Mouse (Mus musculus) neutrophil, adult 83 days (primary cell): ENCODE results near the gene Zkscan1. TPM values are rescaled to one million over a fixed set of nuclear protein-coding genes. Genes with fewer than 3 reads are reported as not detected.

Experiments
- total RNA-seq, 2 experiments: library from RNA; stranded (reverse); gene quantifications; one replicate each; pipeline ENCODE4 v1.2.4; 2023

Gene Zkscan1
- 1 to 10 TPM; 6.6 to 8.1 TPM for total RNA-seq

DNA sequence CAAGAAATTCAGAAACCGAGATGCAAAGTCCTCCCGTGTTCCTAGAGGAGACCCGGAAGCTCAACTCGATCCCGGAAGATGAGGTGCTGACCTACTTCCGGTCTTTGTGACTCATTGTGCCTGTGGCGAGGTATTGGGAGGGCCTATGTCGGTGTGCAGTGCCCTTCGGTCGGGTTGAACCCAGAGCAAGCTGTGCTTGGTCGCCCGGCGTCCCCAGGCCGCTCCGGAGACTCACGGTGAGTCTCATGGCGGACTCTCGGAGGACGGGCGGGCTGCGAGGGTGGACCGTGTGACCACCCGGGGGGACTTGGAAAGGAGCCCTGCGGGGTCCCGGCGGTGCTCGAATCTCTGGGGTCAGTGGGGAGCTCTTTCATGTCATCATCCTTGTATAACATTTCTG, at the start of gene Zkscan1:
Gene Zkscan1, plus strand, starts transcription at position 89 of the 400 bp plus-strand sequence.

DNA sequence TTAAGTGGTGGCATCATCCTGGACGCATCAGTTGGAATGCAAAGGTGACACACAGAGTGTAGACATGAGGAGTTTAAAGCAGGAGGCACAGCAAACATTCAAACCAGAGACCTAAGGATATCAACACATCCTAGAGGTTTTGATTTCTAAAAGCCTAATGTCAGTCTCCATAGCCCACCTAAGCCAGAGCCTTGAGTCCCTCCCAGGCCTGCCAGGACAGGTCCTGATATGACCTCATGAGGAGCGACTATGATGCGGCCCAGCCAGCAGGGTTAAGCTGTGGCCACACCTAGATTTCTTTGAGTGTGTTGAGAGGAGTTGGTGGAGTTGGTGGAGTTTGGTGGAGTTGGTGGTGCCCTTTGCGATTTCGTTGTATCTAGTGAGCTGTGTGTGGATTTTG, 32.0 kb upstream of the Zkscan1 start, which contains the start of gene Smok3c:
Gene Smok3c, plus strand, starts transcription at position 301 of the 400 bp plus-strand sequence.

DNA sequence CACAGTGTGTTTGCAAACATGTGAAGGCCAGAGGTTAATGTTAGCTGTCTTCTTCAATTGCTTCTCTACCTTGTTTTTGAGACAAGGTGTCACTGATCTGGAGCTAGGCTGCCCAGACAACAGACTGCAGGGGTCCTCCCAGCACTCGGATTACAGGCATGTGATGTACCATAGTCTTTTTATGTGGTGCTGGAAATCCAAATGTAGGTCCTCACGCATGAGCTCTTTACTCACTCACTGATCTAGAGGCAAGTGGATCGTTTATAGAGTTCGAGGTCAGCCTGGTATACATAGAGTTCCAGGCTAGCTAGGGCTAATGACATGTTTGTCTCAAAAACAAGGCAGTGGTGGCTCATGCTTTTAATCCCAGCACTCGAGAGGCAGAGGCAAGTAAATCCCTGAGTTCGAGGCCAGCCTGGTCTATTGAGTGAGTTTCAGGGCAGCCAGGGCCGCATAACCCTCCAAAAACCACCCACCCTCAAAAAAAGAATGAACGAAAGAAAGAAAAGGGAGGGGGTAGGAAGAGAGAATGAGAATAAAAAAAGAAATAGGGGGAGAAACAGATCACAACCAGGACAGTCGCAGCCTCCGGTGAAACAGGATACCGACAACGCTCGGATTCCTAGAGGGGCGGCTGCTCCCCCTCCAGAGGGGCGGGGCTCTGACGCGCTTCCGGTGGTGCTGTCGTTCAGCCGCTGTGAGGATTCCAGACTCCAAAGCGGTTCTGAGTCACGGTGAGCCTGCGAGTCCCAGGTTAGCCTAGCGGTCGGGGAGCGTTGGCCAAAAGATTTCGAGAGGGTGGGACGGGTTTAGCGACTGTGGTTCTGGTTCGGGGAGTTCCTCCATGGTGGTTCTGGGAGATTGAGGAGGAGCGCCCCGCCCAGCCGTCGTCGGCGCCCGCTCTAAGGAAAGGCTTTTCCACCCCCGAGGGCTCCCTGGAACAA, 31.6 kb downstream of the Zkscan1 start, which contains the start of gene Zscan21:
Gene Zscan21, plus strand, starts transcription at position 649 of the 944 bp plus-strand sequence.

DNA sequence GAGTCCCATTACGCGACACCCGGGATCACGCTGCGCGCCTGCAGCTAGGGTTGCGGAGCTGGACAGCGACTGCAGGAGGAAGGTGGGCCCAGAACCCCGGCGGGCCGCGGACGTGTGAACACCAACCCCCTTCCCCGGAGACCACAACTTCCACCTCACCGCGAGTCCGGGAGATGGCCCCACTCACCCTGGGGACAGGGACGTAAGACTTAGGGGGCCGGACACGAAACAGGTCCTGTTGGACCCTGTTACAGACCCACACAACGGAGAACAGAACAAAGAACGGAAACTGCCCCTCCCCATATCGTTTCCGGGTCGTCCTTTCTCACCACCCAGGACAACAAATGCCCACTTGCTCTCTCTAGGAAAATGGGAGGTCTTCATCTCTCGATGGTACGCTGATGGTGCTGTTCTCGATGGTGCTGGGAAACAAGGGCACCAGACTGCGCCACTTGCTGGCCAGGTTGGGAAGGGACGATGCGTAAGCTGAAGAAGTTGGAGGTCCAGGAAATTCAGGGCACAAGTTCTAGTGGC, 70.6 kb downstream of the Zkscan1 start, which contains the start of gene Zfp113:
Gene Zfp113, minus strand, starts transcription at position 302 of the 534 bp plus-strand sequence.

Other genes starting within 250 kb of the Zkscan1 start
- 100 to 1,000 TPM; 303 to 320 TPM for gene Pilra, start 248.8 kb upstream of the Zkscan1 start, total RNA-seq
- gene Pilrb1, start 227.0 kb upstream of the Zkscan1 start, total RNA-seq = 100 to 1,000 TPM; 168 to 180 TPM
- gene Pilrb2, start 213.3 kb upstream of the Zkscan1 start, total RNA-seq = 100 to 1,000 TPM; 215 to 219 TPM
- gene Cyp3a13, start 163.5 kb upstream of the Zkscan1 start, total RNA-seq = not detected
- gene Gjc3, start 122.0 kb upstream of the Zkscan1 start, total RNA-seq = not detected
- gene Azgp1, start 103.6 kb upstream of the Zkscan1 start, total RNA-seq = 1 to 10 TPM in 1 of 2 experiments, under 1 TPM in 1; 0.61 to 1.1 TPM
- not detected for gene Smok3a, start 63.8 kb upstream of the Zkscan1 start, total RNA-seq
- not detected for gene Smok3b, start 63.7 kb upstream of the Zkscan1 start, total RNA-seq
- gene Smok3c, start 31.9 kb upstream of the Zkscan1 start, total RNA-seq = not detected
- gene Zscan21, start 31.8 kb downstream of the Zkscan1 start, total RNA-seq = 1 to 10 TPM; 5.1 to 6.5 TPM
- 1 to 10 TPM; 2.5 to 3.0 TPM for gene Zfp113, start 70.7 kb downstream of the Zkscan1 start, total RNA-seq
- gene Cops6, start 76.0 kb downstream of the Zkscan1 start, total RNA-seq = 10 to 100 TPM; 44.9 to 49.7 TPM
- gene Ap4m1, start 86.9 kb downstream of the Zkscan1 start, total RNA-seq = 10 to 100 TPM; 26.7 to 29.6 TPM
- gene Mcm7, start 87.3 kb downstream of the Zkscan1 start, total RNA-seq = 100 to 1,000 TPM; 144 to 160 TPM
- gene Taf6, start 102.4 kb downstream of the Zkscan1 start, total RNA-seq = 10 to 100 TPM; 24.1 to 27.5 TPM
- gene Cnpy4, start 102.4 kb downstream of the Zkscan1 start, total RNA-seq = 10 to 100 TPM; 13.6 to 13.8 TPM
- gene Mblac1, start 109.2 kb downstream of the Zkscan1 start, total RNA-seq = 1 to 10 TPM; 5.1 to 6.6 TPM
- gene Nxpe5, start 140.8 kb downstream of the Zkscan1 start, total RNA-seq = 1 to 10 TPM; 1.1 to 1.9 TPM
- gene Lamtor4, start 170.4 kb downstream of the Zkscan1 start, total RNA-seq = 100 to 1,000 TPM; 155 to 163 TPM
- 100 to 1,000 TPM; 119 to 122 TPM for gene BC037034, start 178.9 kb downstream of the Zkscan1 start, total RNA-seq
- gene Gal3st4, start 187.8 kb downstream of the Zkscan1 start, total RNA-seq = not detected
- gene Gm43720, start 194.9 kb downstream of the Zkscan1 start, total RNA-seq = not detected
- gene Gpc2, start 194.9 kb downstream of the Zkscan1 start, total RNA-seq = 1 to 10 TPM; 3.0 to 4.1 TPM
- gene Stag3, start 195.2 kb downstream of the Zkscan1 start, total RNA-seq = 1 to 10 TPM; 1.7 to 2.2 TPM